Mouse (Mus musculus): ENCODE data around the gene Tyw5.

GRCm38 (mm10) chr1:57370451-57370850, 36.5 kb downstream of the Tyw5 start:
- no peak for TF ChIP-seq TAL1 (IDR thresholded peaks at IDR 0.05; ENCODE audit: low read length)
- TF ChIP-seq GATA1 (IDR thresholded peaks at IDR 0.05; ENCODE audit: low read length) = no peak
